ENCODE assay signal across 10 mouse cellular contexts in genomic region chr17:31705271-31706020, GRCm38 (mm10). TPM values are rescaled to one million over a fixed set of nuclear protein-coding genes. Genes with fewer than 3 reads are reported as not detected.
DNase-seq lines count a peak whose midpoint lies in the region; ATAC-seq lines count a peak whose summit lies in the region.
"Had no signal": no experiment of that assay in that cellular context is flagged by ENCODE, and none has a peak within 500 bp of the region (broad histone marks: within the 10 kb centered on the region; RNA-seq: fewer than 3 reads in every experiment).

No protein-coding gene starts in this region.

- 57% methylated on average over 20 of the region's 20 CpGs for WGBS in kidney, embryonic 15.5 days

- H3K4me1 ChIP-seq in kidney, embryonic 15.5 days, result peaks cover 6% of the 10 kb centered on the region; the same call in 1 of the 2 replicates
- H3K4me1 ChIP-seq: embryonic facial prominence, embryonic 13.5 days had no signal

- ATAC-seq in kidney, embryonic 15.5 days (replicated peaks; ENCODE audit: low FRiP score), result no peak

- H3K27me3 ChIP-seq in kidney, embryonic 15.5 days, result no peaks in the 10 kb centered on the region
- H3K27me3 ChIP-seq: embryonic facial prominence, embryonic 13.5 days had no signal

- H3K4me3 ChIP-seq in kidney, embryonic 15.5 days (replicated peaks), result no peak overlapping the region
- H3K4me3 ChIP-seq: embryonic facial prominence, embryonic 13.5 days had no signal

- no peak overlapping the region for H3K4me2 ChIP-seq in kidney, embryonic 15.5 days
- H3K4me2 ChIP-seq: embryonic facial prominence, embryonic 13.5 days had no signal

- H3K27ac ChIP-seq in kidney, embryonic 15.5 days, result no peak overlapping the region
- H3K27ac ChIP-seq: embryonic facial prominence, embryonic 13.5 days had no signal

- H3K9ac ChIP-seq in kidney, embryonic 15.5 days, result no peak overlapping the region
- H3K9ac ChIP-seq: embryonic facial prominence, embryonic 13.5 days had no signal

- DNase-seq in kidney, adult 9 months, result peak; percentile 68
- peak; percentile 86 for DNase-seq in cerebellum, adult 11-12 months
- DNase-seq in gastrocnemius, postnatal 25 days, result peak; percentile 83
- peak; percentile 79 to 81 for DNase-seq in right cerebral cortex, postnatal 10 days (ENCODE audit: low spot score in 2 of 2)
- no peak for DNase-seq in neural tube, embryonic 10.5 days (ENCODE audit: extremely low spot score, low spot score)
- no peak for DNase-seq in embryo, embryonic 10 days (ENCODE audit: low spot score)
- DNase-seq in kidney, postnatal 14 days, result no peak

- H3K9me3 ChIP-seq in kidney, embryonic 15.5 days (replicated peaks), result no peaks in the 10 kb centered on the region
- H3K9me3 ChIP-seq: embryonic facial prominence, embryonic 13.5 days had no signal

- H3K36me3 ChIP-seq in kidney, embryonic 15.5 days, result no peaks in the 10 kb centered on the region
- H3K36me3 ChIP-seq: embryonic facial prominence, embryonic 13.5 days had no signal

RNA-seq across cellular contexts. Expression of gene Cryaa, which starts 27.8 kb away (rescaled TPM):
- 0.38 TPM in 1 of 2 replicates, not detected in the other for polyA plus RNA-seq in kidney, embryonic 15.5 days (2015; fragmentation: Nextera tagmentation; extraction: Ambion mirVana)
- not detected for total RNA-seq in gastrocnemius, postnatal 25 days (2021)
- total RNA-seq: MEL had no signal
- polyA plus RNA-seq: embryonic facial prominence, embryonic 13.5 days had no signal

RNA-seq across cellular contexts. Expression of gene U2af1, which starts 46.8 kb away (rescaled TPM):
- 335 and 336 TPM in 2 replicates for polyA plus RNA-seq in kidney, embryonic 15.5 days (2015; fragmentation: Nextera tagmentation; extraction: Ambion mirVana)
- 10 to 100 TPM; 57.1 to 65.9 TPM for total RNA-seq in gastrocnemius, postnatal 25 days (2021)

Comparison
In these comparisons a context has a peak if more than half of its experiments do, and no peak if none do; other contexts are left out.
1. DNase-seq: peak in kidney, adult 9 months (single experiment), cerebellum, adult 11-12 months (single experiment), gastrocnemius, postnatal 25 days (single experiment) and right cerebral cortex, postnatal 10 days (2 of 2); none in neural tube, embryonic 10.5 days (single experiment), embryo, embryonic 10 days (single experiment) and kidney, postnatal 14 days (single experiment).